Comparison of ENCODE assay signal across 12 mouse cellular contexts in the genomic region with DNA sequence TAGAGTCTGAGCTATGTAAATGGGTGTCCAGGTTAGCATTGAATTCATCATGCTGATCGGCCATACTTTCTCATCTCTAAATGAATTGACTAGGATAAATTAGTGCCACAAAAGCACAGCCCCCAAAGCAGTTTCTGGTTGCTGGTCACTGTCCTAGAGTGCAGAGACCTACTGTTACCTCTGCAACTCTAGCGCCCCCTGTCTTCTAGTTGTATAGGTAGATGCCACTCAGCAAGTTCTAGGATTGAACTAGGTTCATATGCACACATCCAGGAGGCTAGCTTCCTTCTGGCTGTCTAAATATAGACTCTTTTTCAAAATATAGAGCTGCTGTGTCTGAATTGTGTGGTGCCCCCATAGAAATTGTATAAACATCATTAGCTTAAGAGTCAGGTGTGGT.
DNase-seq lines count a peak whose midpoint lies in the region; ATAC-seq and TF ChIP-seq lines count a peak whose summit lies in the region.
"Had no signal": no experiment of that assay in that cellular context is flagged by ENCODE, and none has a peak within 500 bp of the region (broad histone marks: within the 10 kb centered on the region; RNA-seq: fewer than 3 reads in every experiment).

No protein-coding gene starts in this region.

- H3K27ac ChIP-seq in gastrocnemius, adult 2 months = no peak overlapping the region
- no peak overlapping the region for H3K27ac ChIP-seq in stomach, postnatal 0 days (replicated peaks)
- H3K27ac ChIP-seq: embryonic facial prominence, embryonic 15.5 days; lung, embryonic 15.5 days had no signal

- intact Hi-C loops in gastrocnemius, adult 2 months (cut with DNase I) = no loop called here

- H3K36me3 ChIP-seq in stomach, postnatal 0 days (ENCODE audit: control insufficient read depth, insufficient read depth, low read length) = no peaks in the 10 kb centered on the region
- H3K36me3 ChIP-seq: embryonic facial prominence, embryonic 15.5 days; lung, embryonic 15.5 days had no signal

- no peak for ATAC-seq in stomach, postnatal 0 days (ENCODE audit: low FRiP score, low TSS enrichment)

- H3K4me3 ChIP-seq in gastrocnemius, adult 2 months = no peak overlapping the region
- no peak overlapping the region for H3K4me3 ChIP-seq in lung, adult 2 months (replicated peaks; ENCODE audit: extremely low read depth, low read depth, low read length)
- no peak overlapping the region for H3K4me3 ChIP-seq in stomach, postnatal 0 days (ENCODE audit: low read depth, low read length)
- H3K4me3 ChIP-seq: embryonic facial prominence, embryonic 15.5 days; lung, embryonic 15.5 days; myocyte had no signal

- WGBS in lung, adult 2 months = 50% methylated on average over 2 of the region's 2 CpGs
- 49% methylated on average over 2 of the region's 2 CpGs for WGBS in stomach, postnatal 0 days

- no peak for TF ChIP-seq EP300 in stomach, postnatal 0 days (optimal IDR thresholded peaks at IDR 0.05)

- no peak overlapping the region for H3K9ac ChIP-seq in stomach, postnatal 0 days (ENCODE audit: low read length)
- H3K9ac ChIP-seq: embryonic facial prominence, embryonic 15.5 days; lung, embryonic 15.5 days had no signal

- peak; percentile 59 for TF ChIP-seq CTCF in gastrocnemius, adult 2 months (IDR thresholded peaks at IDR 0.05)
- TF ChIP-seq CTCF in lung, adult 2 months (IDR thresholded peaks at IDR 0.05; ENCODE audit: insufficient read depth, low read length) = 0 out of 2 replicates have a peak, but pooled peaks have one; percentile 13
- peak; percentile 55; the same call in 1 of the 2 replicates for TF ChIP-seq CTCF in stomach, postnatal 0 days (IDR thresholded peaks at IDR 0.05; ENCODE audit: low read depth)

- DNase-seq in gastrocnemius, adult 2 months = no peak
- DNase-seq in gastrocnemius, postnatal 25 days = no peak
- no peak for DNase-seq in lung, adult 2 months
- DNase-seq in lung, postnatal 25 days (ENCODE audit: low spot score) = no peak
- peak; percentile 6 for DNase-seq in c-Kit-positive CD71-positive TER-119-negative erythroid progenitor cells, embryonic 14.5 days (ENCODE audit: low read depth)
- DNase-seq in stomach, postnatal 0 days (ENCODE audit: low spot score) = no peak
- DNase-seq in right cerebral cortex, postnatal 14 days = no peak
- DNase-seq in testis, postnatal 14 days (ENCODE audit: low spot score) = no peak
- DNase-seq: gastrocnemius, postnatal 10 days had no signal

- no peak for TF ChIP-seq POLR2A in lung, adult 2 months (IDR thresholded peaks at IDR 0.05; ENCODE audit: borderline replicate concordance, extremely low read depth, low read depth, low read length)

- no peak overlapping the region for H3K4me2 ChIP-seq in stomach, postnatal 0 days (replicated peaks; ENCODE audit: low read depth)
- H3K4me2 ChIP-seq: embryonic facial prominence, embryonic 15.5 days; lung, embryonic 15.5 days had no signal

- H3K4me1 ChIP-seq in lung, adult 2 months (ENCODE audit: control insufficient read depth, insufficient read depth, low read length) = no peaks in the 10 kb centered on the region
- H3K4me1 ChIP-seq in stomach, postnatal 0 days (replicated peaks; ENCODE audit: control insufficient read depth, insufficient read depth) = no peaks in the 10 kb centered on the region
- H3K4me1 ChIP-seq: lung, embryonic 15.5 days had no signal

- H3K27me3 ChIP-seq in stomach, postnatal 0 days (ENCODE audit: control insufficient read depth, insufficient read depth, low read length) = no peaks in the 10 kb centered on the region
- H3K27me3 ChIP-seq: embryonic facial prominence, embryonic 15.5 days; lung, embryonic 15.5 days had no signal

- H3K9me3 ChIP-seq in stomach, postnatal 0 days (ENCODE audit: control insufficient read depth, low read length) = no peaks in the 10 kb centered on the region
- H3K9me3 ChIP-seq: embryonic facial prominence, embryonic 15.5 days; lung, embryonic 15.5 days had no signal
